Mouse (Mus musculus): Measurements from ENCODE around the gene Snapc2.

Gene Snapc2

GRCm38 (mm10) chr8:4252934-4253841 is at the start of gene Snapc2:
Gene Snapc2, plus strand, starts transcription at chr8:4253080.
- DNase-seq (ENCODE audit: low spot score): peak; percentile 94

- no peak for DNase-seq (ENCODE audit: low spot score)
These were observed 47.4 kb upstream of the Snapc2 start for GRCm38 (mm10) chr8:4205246-4206123.

- DNase-seq (ENCODE audit: low spot score): no peak
These were observed 46.5 kb upstream of the Snapc2 start for GRCm38 (mm10) chr8:4206182-4207015.

- DNase-seq (ENCODE audit: low spot score): no peak
These were observed 45.9 kb upstream of the Snapc2 start for GRCm38 (mm10) chr8:4207016-4207350.

GRCm38 (mm10) chr8:4211097-4211496 is 41.8 kb upstream of the Snapc2 start:
- no peak for DNase-seq (ENCODE audit: low spot score)

GRCm38 (mm10) chr8:4212809-4213209 is 40.1 kb upstream of the Snapc2 start:
- DNase-seq (ENCODE audit: low spot score): no peak

- no peak for DNase-seq (ENCODE audit: low spot score)
These were observed 39.5 kb upstream of the Snapc2 start for GRCm38 (mm10) chr8:4213210-4214005.

GRCm38 (mm10) chr8:4214006-4214980 is 38.6 kb upstream of the Snapc2 start:
- DNase-seq (ENCODE audit: low spot score): no peak

GRCm38 (mm10) chr8:4216296-4216695 is 36.6 kb upstream of the Snapc2 start:
- DNase-seq (ENCODE audit: low spot score): no peak

- DNase-seq (ENCODE audit: low spot score): no peak
These were observed 35.9 kb upstream of the Snapc2 start, which contains the start of gene Prr36 for GRCm38 (mm10) chr8:4216791-4217621. Gene Prr36, minus strand, starts transcription at chr8:4217459.

- no peak for DNase-seq (ENCODE audit: low spot score)
These were observed 33.3 kb upstream of the Snapc2 start for GRCm38 (mm10) chr8:4219617-4220016.

GRCm38 (mm10) chr8:4222059-4222458 is 30.8 kb upstream of the Snapc2 start:
- DNase-seq (ENCODE audit: low spot score): no peak

- DNase-seq (ENCODE audit: low spot score): no peak
These were observed 26.6 kb upstream of the Snapc2 start for GRCm38 (mm10) chr8:4226323-4226722.

GRCm38 (mm10) chr8:4226739-4227347 is 26.0 kb upstream of the Snapc2 start, which contains the start of gene Lrrc8e:
Gene Lrrc8e, plus strand, starts transcription at chr8:4226827.
- no peak for DNase-seq (ENCODE audit: low spot score)

- DNase-seq (ENCODE audit: low spot score): no peak
These were observed 25.0 kb upstream of the Snapc2 start for GRCm38 (mm10) chr8:4227919-4228318.

GRCm38 (mm10) chr8:4229784-4230183 is 23.1 kb upstream of the Snapc2 start:
- no peak for DNase-seq (ENCODE audit: low spot score)

- DNase-seq (ENCODE audit: low spot score): no peak
These were observed 22.1 kb upstream of the Snapc2 start for GRCm38 (mm10) chr8:4230612-4231351.
